Comparison of ENCODE assay signal across 8 mouse cellular contexts in genomic region chr6:31564901-31565391, GRCm38 (mm10). TPM values are rescaled to one million over a fixed set of nuclear protein-coding genes. Genes with fewer than 3 reads are reported as not detected.
DNase-seq lines count a peak whose midpoint lies in the region; ATAC-seq lines count a peak whose summit lies in the region.

No protein-coding gene starts in this region.

- peak overlapping the region; percentile 73 for H3K4me3 ChIP-seq in lung, embryonic 16.5 days (ENCODE audit: low read length)
- H3K4me3 ChIP-seq in limb, embryonic 13.5 days = peak overlapping the region; percentile 20
- H3K4me3 ChIP-seq in neural tube, embryonic 15.5 days (replicated peaks) = peak overlapping the region; percentile 83

- H3K4me2 ChIP-seq in lung, embryonic 16.5 days (ENCODE audit: low read depth, low read length) = peak overlapping the region; percentile 82
- H3K4me2 ChIP-seq in limb, embryonic 13.5 days (replicated peaks) = peak overlapping the region; percentile 91
- peak overlapping the region; percentile 96 for H3K4me2 ChIP-seq in neural tube, embryonic 15.5 days

- DNase-seq in lung, postnatal 25 days (ENCODE audit: low spot score) = no peak
- peak; percentile 31 for DNase-seq in forelimb bud, embryonic 11.5 days (ENCODE audit: low read depth, low spot score)
- no peak for DNase-seq in urinary bladder, adult 18-20 months (ENCODE audit: low spot score in 2 of 2)
- no peak for DNase-seq in layer of hippocampus, adult 8-10 months (ENCODE audit: low spot score in 2 of 2)

- H3K9ac ChIP-seq in lung, embryonic 16.5 days (ENCODE audit: low read length) = peak overlapping the region; percentile 13; the same call in 1 of the 2 replicates
- H3K9ac ChIP-seq in limb, embryonic 13.5 days = no peak overlapping the region
- H3K9ac ChIP-seq in neural tube, embryonic 15.5 days (replicated peaks) = 0 out of 2 replicates have a peak overlapping the region, but pooled peaks have one; percentile 0

- ATAC-seq in lung, embryonic 16.5 days (ENCODE audit: low read depth) = no peak
- ATAC-seq in limb, embryonic 13.5 days (ENCODE audit: low FRiP score, low read depth) = no peak
- no peak for ATAC-seq in neural tube, embryonic 15.5 days (ENCODE audit: low FRiP score)
- ATAC-seq in erythroid progenitor cell, adult 5-6 weeks (replicated peaks; ENCODE audit: low FRiP score, poor library complexity, severe bottlenecking) = no peak

- peaks cover 19% of the 10 kb centered on the region for H3K4me1 ChIP-seq in lung, embryonic 16.5 days (replicated peaks; ENCODE audit: control insufficient read depth, insufficient read depth, low read length)
- peaks cover 31% of the 10 kb centered on the region for H3K4me1 ChIP-seq in limb, embryonic 13.5 days
- peaks cover 48% of the 10 kb centered on the region for H3K4me1 ChIP-seq in neural tube, embryonic 15.5 days

- WGBS in lung, embryonic 16.5 days = 7% methylated on average over 17 of the region's 17 CpGs
- 2% methylated on average over 17 of the region's 17 CpGs for WGBS in limb, embryonic 13.5 days
- WGBS in neural tube, embryonic 15.5 days = 3% methylated on average over 17 of the region's 17 CpGs

- H3K36me3 ChIP-seq in lung, embryonic 16.5 days (ENCODE audit: control insufficient read depth, insufficient read depth, low read length) = no peaks in the 10 kb centered on the region
- no peaks in the 10 kb centered on the region for H3K36me3 ChIP-seq in limb, embryonic 13.5 days
- no peaks in the 10 kb centered on the region for H3K36me3 ChIP-seq in neural tube, embryonic 15.5 days

- H3K27me3 ChIP-seq in lung, embryonic 16.5 days (ENCODE audit: control insufficient read depth, insufficient read depth, low read depth, low read length) = peaks cover 21% of the 10 kb centered on the region
- H3K27me3 ChIP-seq in limb, embryonic 13.5 days = peaks cover 98% of the 10 kb centered on the region
- no peaks in the 10 kb centered on the region for H3K27me3 ChIP-seq in neural tube, embryonic 15.5 days (replicated peaks)

- no peak overlapping the region for H3K27ac ChIP-seq in lung, embryonic 16.5 days (ENCODE audit: low read length)
- no peak overlapping the region for H3K27ac ChIP-seq in limb, embryonic 13.5 days
- H3K27ac ChIP-seq in neural tube, embryonic 15.5 days (replicated peaks) = peak overlapping the region; percentile 9; the same call in 1 of the 2 replicates

- H3K9me3 ChIP-seq in lung, embryonic 16.5 days (ENCODE audit: control insufficient read depth, low read length) = no peaks in the 10 kb centered on the region
- H3K9me3 ChIP-seq in limb, embryonic 13.5 days = no peaks in the 10 kb centered on the region
- no peaks in the 10 kb centered on the region for H3K9me3 ChIP-seq in neural tube, embryonic 15.5 days (replicated peaks)

RNA-seq across cellular contexts. Expression of gene Podxl, which starts 1.2 kb away (rescaled TPM):
- 35.0 and 37.4 TPM in 2 replicates for polyA plus RNA-seq in lung, embryonic 16.5 days (2015; fragmentation: Nextera tagmentation; extraction: Ambion mirVana)
- polyA plus RNA-seq in limb, embryonic 13.5 days (2015; fragmentation: Nextera tagmentation; extraction: Ambion mirVana) = 6.5 and 7.4 TPM in 2 replicates
- polyA plus RNA-seq in neural tube, embryonic 15.5 days (2015; fragmentation: Nextera tagmentation; extraction: Ambion mirVana) = 9.2 and 13.1 TPM in 2 replicates
- 10 to 100 TPM; 17.8 to 20.8 (median 18.8) TPM for total RNA-seq in layer of hippocampus, adult 8-10 months (2022)
- total RNA-seq in erythroid progenitor cell, adult 5-6 weeks (2015; ENCODE audit: low replicate concordance) = not detected in 2 replicates
- total RNA-seq in erythroid progenitor cell, adult 5-6 weeks (2017; ENCODE audit: low replicate concordance) = not detected in 2 replicates

Comparison
In these comparisons a context has a peak if more than half of its experiments do, and no peak if none do; other contexts are left out.
1. H3K4me3 ChIP-seq: peak in every context shown above with its lines; median percentile 83 in neural tube, embryonic 15.5 days; 73 in lung, embryonic 16.5 days; 20 in limb, embryonic 13.5 days.